Mouse (Mus musculus) forebrain, embryonic 10.5 days (tissue): ENCODE results near the gene Ism1. TPM values are rescaled to one million over a fixed set of nuclear protein-coding genes. Genes with fewer than 3 reads are reported as not detected.

Source experiments
- DNase-seq: peaks from one replicate; pipeline ENCODE4 v3.0.0-alpha.2; 2017; ENCODE audit warnings: low spot score; ENCODE audit errors: extremely low spot score
- H3K27ac ChIP-seq: fragments of 300-500 bp; sonication (generic); 2 replicates; pipeline ENCODE4 v1.5.1; 2016; ENCODE audit warnings: mild to moderate bottlenecking
- H3K27me3 ChIP-seq: fragments of 300-500 bp; sonication (generic); 2 replicates; pipeline ENCODE4 v1.6.1; 2016; ENCODE audit warnings: mild to moderate bottlenecking; ENCODE audit not compliant: poor library complexity, severe bottlenecking
- H3K36me3 ChIP-seq: fragments of 300-500 bp; sonication (generic); replicated peaks from 2 replicates; pipeline ENCODE4 v1.6.1; 2016; ENCODE audit warnings: mild to moderate bottlenecking, moderate library complexity
- H3K4me1 ChIP-seq: fragments of 300-500 bp; sonication (generic); 2 replicates; pipeline ENCODE4 v1.6.1; 2016
- H3K4me3 ChIP-seq: fragments of 300-500 bp; sonication (generic); 2 replicates; pipeline ENCODE4 v1.5.1; 2016; ENCODE audit warnings: mild to moderate bottlenecking, moderate library complexity
- H3K9me3 ChIP-seq: fragments of 300-500 bp; sonication (generic); 2 replicates; pipeline ENCODE4 v1.6.1; 2016; ENCODE audit warnings: mild to moderate bottlenecking, moderate library complexity
- WGBS: fragments of 180-500 bp; shearing (Covaris S2); methylation state at CpG from one replicate; pipeline ENCODE4 v1.1.7; 2016; 5-methylcytosine and 5-hydroxymethylcytosine counted together
- polyA plus RNA-seq: library from polyadenylated mRNA; unstranded; fragments of >200 nt; fragmentation: Nextera tagmentation; extraction: Ambion mirVana; gene quantifications from 2 replicates; pipeline ENCODE4 v1.2.1, GENCODE M21; 2016

The Ism1 gene
- polyA plus RNA-seq, 1 experiment from 2014 or later: 0.61 TPM

GRCm38 (mm10) chr2:139723304-139723703 lies 45.3 kb downstream of the Ism1 start:
- WGBS: 75% methylated on average over 3 of the region's 3 CpGs
- Histone ChIP-seq H3K4me1 (0 out of 2 replicates have a peak, but pooled peaks cover 3% of the 10 kb centered on the region), H3K27me3 (no peaks in the 10 kb centered on the region), H3K9me3 (no peaks in the 10 kb centered on the region), H3K36me3 (no peaks in the 10 kb centered on the region), H3K4me3 (no peak overlapping the region), H3K27ac (no peak overlapping the region)
- no peak for DNase-seq

- Histone ChIP-seq H3K4me3 (no peak overlapping the region), H3K27me3 (no peaks in the 10 kb centered on the region)
- WGBS: 81% methylated on average over 4 of the region's 4 CpGs
Measured at GRCm38 (mm10) chr2:139724202-139724838, 46.3 kb downstream of the Ism1 start.

DNA sequence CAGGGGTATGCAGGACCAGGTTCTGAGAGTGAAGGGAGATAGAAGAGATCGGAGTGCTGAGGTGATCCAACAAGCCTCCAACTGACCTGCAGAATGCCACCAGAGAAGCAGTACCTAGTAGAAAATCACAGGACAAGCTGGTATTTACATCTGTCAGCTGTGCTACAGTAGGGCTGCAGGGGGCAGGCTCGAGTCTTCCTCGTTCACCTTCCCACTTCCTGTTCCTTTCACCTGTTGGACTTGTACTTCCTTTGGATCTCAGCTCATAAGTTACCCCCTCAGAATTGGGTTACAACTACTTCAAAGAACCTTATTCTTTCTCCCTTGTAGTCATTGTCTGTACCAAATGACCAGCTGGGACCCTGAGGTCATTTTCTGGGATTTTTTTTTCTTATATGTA lies 47.4 kb downstream of the Ism1 start:
- Histone ChIP-seq H3K4me3 (no peak overlapping the region), H3K9me3 (no peaks in the 10 kb centered on the region), H3K27ac (no peak overlapping the region), H3K27me3 (no peaks in the 10 kb centered on the region), H3K36me3 (no peaks in the 10 kb centered on the region), H3K4me1 (0 out of 2 replicates have a peak, but pooled peaks cover 3% of the 10 kb centered on the region)
- no peak for DNase-seq
- WGBS: 84% methylated on average over 3 of the region's 3 CpGs

More at GRCm38 (mm10) chr2:139724202-139724838, 46.3 kb downstream of the Ism1 start:
- Histone ChIP-seq H3K4me1 (0 out of 2 replicates have a peak, but pooled peaks cover 3% of the 10 kb centered on the region), H3K36me3 (no peaks in the 10 kb centered on the region), H3K27ac (no peak overlapping the region), H3K9me3 (no peaks in the 10 kb centered on the region)
- no peak for DNase-seq

GRCm38 (mm10) chr2:139728060-139728459 lies 50.1 kb downstream of the Ism1 start:
- H3K36me3 ChIP-seq: no peaks in the 10 kb centered on the region
- no peaks in the 10 kb centered on the region for H3K27me3 ChIP-seq
- H3K27ac ChIP-seq: no peak overlapping the region
- H3K4me3 ChIP-seq: no peak overlapping the region
- WGBS: 91% methylated on average over 2 of the region's 2 CpGs
- DNase-seq: no peak
- no peaks in the 10 kb centered on the region for H3K9me3 ChIP-seq
- H3K4me1 ChIP-seq: 0 out of 2 replicates have a peak, but pooled peaks cover 3% of the 10 kb centered on the region

GRCm38 (mm10) chr2:139729377-139729776 lies 51.4 kb downstream of the Ism1 start:
- 88% methylated on average over 5 of the region's 5 CpGs for WGBS
- DNase-seq: no peak
- no peaks in the 10 kb centered on the region for H3K9me3 ChIP-seq

GRCm38 (mm10) chr2:139742381-139742780 lies 64.4 kb downstream of the Ism1 start:
- Histone ChIP-seq H3K4me3 (no peak overlapping the region), H3K36me3 (no peaks in the 10 kb centered on the region), H3K27me3 (no peaks in the 10 kb centered on the region), H3K27ac (no peak overlapping the region), H3K4me1 (peaks cover 11% of the 10 kb centered on the region), H3K9me3 (no peaks in the 10 kb centered on the region)
- 74% methylated on average over 1 of the region's 1 CpGs for WGBS
- DNase-seq: no peak

More at GRCm38 (mm10) chr2:139729377-139729776, 51.4 kb downstream of the Ism1 start:
- no peaks in the 10 kb centered on the region for H3K36me3 ChIP-seq
- no peak overlapping the region for H3K27ac ChIP-seq
- H3K4me3 ChIP-seq: no peak overlapping the region
- no peaks in the 10 kb centered on the region for H3K27me3 ChIP-seq
- no peaks in the 10 kb centered on the region for H3K4me1 ChIP-seq

- Histone ChIP-seq H3K27me3 (no peaks in the 10 kb centered on the region), H3K27ac (no peak overlapping the region), H3K36me3 (no peaks in the 10 kb centered on the region), H3K4me1 (0 out of 2 replicates have a peak, but pooled peaks cover 4% of the 10 kb centered on the region), H3K9me3 (no peaks in the 10 kb centered on the region), H3K4me3 (no peak overlapping the region)
- no peak for DNase-seq
- WGBS: 79% methylated on average over 8 of the region's 8 CpGs
Measured at GRCm38 (mm10) chr2:139757021-139757420, 79.0 kb downstream of the Ism1 start.

GRCm38 (mm10) chr2:139757456-139757855 lies 79.5 kb downstream of the Ism1 start:
- DNase-seq: no peak
- Histone ChIP-seq H3K9me3 (no peaks in the 10 kb centered on the region), H3K27ac (no peak overlapping the region), H3K36me3 (no peaks in the 10 kb centered on the region), H3K4me3 (no peak overlapping the region), H3K27me3 (no peaks in the 10 kb centered on the region), H3K4me1 (0 out of 2 replicates have a peak, but pooled peaks cover 4% of the 10 kb centered on the region)
- 91% methylated on average over 1 of the region's 1 CpGs for WGBS

GRCm38 (mm10) chr2:139764355-139764754 lies 86.4 kb downstream of the Ism1 start:
- Histone ChIP-seq H3K27me3 (no peaks in the 10 kb centered on the region), H3K27ac (no peak overlapping the region), H3K36me3 (no peaks in the 10 kb centered on the region), H3K4me1 (no peaks in the 10 kb centered on the region), H3K9me3 (no peaks in the 10 kb centered on the region; the same call in 1 of the 2 replicates), H3K4me3 (no peak overlapping the region)
- DNase-seq: no peak
- 73% methylated on average over 5 of the region's 5 CpGs for WGBS

- H3K4me1 ChIP-seq: peaks cover 8% of the 10 kb centered on the region
- no peaks in the 10 kb centered on the region for H3K36me3 ChIP-seq
- H3K4me3 ChIP-seq: no peak overlapping the region
- H3K9me3 ChIP-seq: no peaks in the 10 kb centered on the region
- WGBS: 87% methylated on average over 8 of the region's 8 CpGs
- no peaks in the 10 kb centered on the region for H3K27me3 ChIP-seq
- H3K27ac ChIP-seq: no peak overlapping the region
- DNase-seq: no peak
Measured at GRCm38 (mm10) chr2:139774949-139775570, 97.1 kb downstream of the Ism1 start.

GRCm38 (mm10) chr2:139776644-139777043 lies 98.7 kb downstream of the Ism1 start:
- Histone ChIP-seq H3K27ac (peak overlapping the region; percentile 58; the same call in 1 of the 2 replicates), H3K4me1 (peaks cover 8% of the 10 kb centered on the region), H3K36me3 (no peaks in the 10 kb centered on the region), H3K4me3 (no peak overlapping the region), H3K27me3 (no peaks in the 10 kb centered on the region), H3K9me3 (no peaks in the 10 kb centered on the region)
- 31% methylated on average over 1 of the region's 1 CpGs for WGBS
- DNase-seq: no peak

DNA sequence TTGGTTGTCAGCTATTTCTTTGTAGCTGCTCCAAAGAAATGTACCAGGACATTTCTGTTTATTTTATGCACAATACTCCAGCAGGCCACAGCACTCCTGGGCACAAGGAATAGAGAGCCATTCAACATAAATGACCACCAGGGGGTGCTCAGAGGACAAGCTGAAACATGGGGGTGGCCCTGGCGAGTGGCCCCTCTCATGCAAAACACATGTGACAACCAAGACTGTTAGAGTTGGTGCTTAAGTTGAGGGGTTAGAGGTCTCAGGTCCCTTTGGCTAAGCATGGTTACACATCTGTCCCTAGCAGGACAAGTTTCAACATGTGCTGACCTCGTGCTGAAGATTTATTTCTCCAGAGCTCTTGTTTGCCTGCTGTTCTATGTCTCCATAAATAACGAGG lies 100.3 kb downstream of the Ism1 start:
- H3K4me3 ChIP-seq: no peak overlapping the region
- DNase-seq: no peak
- H3K9me3 ChIP-seq: no peaks in the 10 kb centered on the region
- no peak overlapping the region for H3K27ac ChIP-seq
- H3K27me3 ChIP-seq: no peaks in the 10 kb centered on the region
- 61% methylated on average over 3 of the region's 3 CpGs for WGBS
- no peaks in the 10 kb centered on the region for H3K36me3 ChIP-seq
- peaks cover 8% of the 10 kb centered on the region for H3K4me1 ChIP-seq

DNA sequence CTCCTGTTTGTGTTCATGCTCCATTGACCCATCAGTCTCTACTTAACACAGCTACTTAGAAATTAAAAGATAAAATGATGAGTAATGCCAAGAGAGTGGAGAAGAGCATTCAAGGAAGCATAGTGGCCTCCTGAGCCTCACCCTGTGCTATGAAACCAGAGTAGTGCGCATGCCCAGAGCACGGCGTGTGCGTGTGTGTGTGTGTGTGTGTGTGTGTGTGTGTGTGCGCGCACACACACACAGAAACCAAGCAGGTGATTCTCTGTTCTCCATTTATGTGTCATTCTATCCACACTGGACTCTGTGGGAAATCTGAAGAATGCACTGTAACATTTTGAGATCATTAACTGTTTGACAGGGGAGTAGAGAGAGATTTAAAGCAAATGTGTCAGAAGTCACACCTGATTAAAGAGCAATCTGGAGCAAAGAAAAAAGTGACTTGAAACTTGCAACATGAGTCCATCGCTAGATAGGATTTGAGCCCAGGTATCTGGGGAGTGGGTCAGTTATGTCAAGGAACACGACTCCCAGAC lies 105.4 kb downstream of the Ism1 start:
- Histone ChIP-seq H3K4me1 (no peaks in the 10 kb centered on the region), H3K4me3 (no peak overlapping the region), H3K36me3 (no peaks in the 10 kb centered on the region), H3K9me3 (no peaks in the 10 kb centered on the region), H3K27ac (no peak overlapping the region), H3K27me3 (no peaks in the 10 kb centered on the region)
- 95% methylated on average over 8 of the region's 8 CpGs for WGBS
- DNase-seq: no peak
